Mouse (Mus musculus): ENCODE data around the gene Gm10487.
"Not testable (repeated sequence)": the region's sequence is repeated elsewhere in the genome, so short reads cannot be mapped to it uniquely, and the experiment has no call there.

Gene Gm10487

DNA sequence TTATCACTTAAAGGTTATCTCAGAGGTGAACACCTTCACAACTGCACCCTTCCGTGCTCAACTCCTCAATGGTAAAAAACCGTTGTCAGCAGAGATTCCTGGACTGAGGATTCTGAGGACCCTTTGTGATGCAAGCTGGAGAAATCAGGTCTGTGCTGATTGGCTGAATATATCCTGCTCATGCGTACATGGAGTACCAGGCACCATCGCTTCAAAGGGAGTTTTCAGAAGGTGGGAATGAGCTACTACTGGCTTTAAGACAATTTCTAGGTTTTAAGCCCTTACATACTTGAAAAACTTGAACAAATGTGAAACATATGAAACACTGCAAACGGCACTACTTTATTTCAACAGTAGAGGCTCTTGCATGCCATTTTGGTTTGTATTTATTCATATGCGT, at the start of gene Gm10487:
TSS of gene Gm10487 (minus strand) at position 101 of the 400 bp plus-strand sequence.
- not testable (repeated sequence) for DNase-seq (ENCODE audit: low spot score)
